Mouse (Mus musculus): ENCODE measurements around the gene Wwc2.
A peak's percentile ranks its signal among the peaks of the same experiment; 100 is the strongest.
"Not testable (repeated sequence)": the region's sequence is repeated elsewhere in the genome, so short reads cannot be mapped to it uniquely, and the experiment has no call there.

Wwc2 gene

DNA sequence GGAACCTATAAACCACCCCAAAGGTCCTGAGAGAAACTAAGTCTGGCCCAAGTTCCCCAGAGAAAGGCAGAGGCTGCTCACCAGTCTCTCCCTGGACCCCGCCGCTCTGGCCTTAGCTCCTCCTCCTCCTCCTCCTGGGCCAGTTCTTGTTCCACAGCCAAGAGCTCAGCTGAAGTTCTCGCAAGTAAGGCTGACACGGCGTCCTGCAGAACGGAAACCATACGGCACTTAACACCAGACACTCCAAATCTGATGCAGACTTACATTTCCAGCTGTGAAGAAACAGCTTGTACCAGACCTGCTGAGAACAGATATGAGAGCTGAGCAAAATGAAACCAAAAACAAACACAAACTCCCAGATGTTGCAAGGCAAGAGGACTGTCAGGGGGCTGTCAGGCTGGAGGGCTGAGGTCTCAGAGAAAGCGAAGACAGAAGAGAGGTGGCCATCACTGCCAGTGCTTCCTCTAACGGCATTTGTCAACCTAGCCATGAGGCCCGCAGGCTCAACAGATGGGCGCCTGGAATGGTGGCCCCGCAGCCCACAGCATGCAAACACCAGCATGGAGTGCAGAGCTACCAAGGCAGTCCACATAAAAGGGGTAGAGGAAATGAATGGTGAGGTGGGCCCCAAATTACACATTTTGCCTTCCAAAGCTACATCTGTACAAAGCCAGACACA is 138.8 kb downstream of the Wwc2 start:
- peak in 1 of 2 experiments; percentile 62 for DNase-seq (ENCODE audit: low spot score in 2 of 2)

- DNase-seq (ENCODE audit: low spot score in 2 of 2) = no peak
These were observed 140.9 kb downstream of the Wwc2 start for GRCm38 (mm10) chr8:47849842-47850241.

DNA sequence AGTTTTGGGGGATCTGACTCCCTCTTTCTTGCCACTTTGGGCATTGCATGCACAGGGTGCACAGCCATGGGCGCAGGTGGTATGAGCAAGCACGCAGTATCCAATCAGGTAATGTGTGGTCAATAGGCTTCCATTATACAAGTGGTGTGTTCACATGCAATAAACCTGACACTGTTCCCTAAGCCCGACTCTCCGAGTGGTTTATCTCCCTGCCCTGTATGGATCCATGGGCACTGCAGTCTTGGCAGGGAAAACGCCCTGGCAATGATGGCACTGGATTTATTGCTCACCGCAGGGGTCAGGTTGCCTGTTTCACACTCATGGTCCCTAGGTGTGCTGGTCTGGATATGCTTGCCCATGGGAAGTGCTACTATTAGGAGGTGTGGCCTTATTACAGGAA is 142.8 kb downstream of the Wwc2 start:
- DNase-seq (ENCODE audit: low spot score in 2 of 2) = peak in 1 of 2 experiments; percentile 53

DNA sequence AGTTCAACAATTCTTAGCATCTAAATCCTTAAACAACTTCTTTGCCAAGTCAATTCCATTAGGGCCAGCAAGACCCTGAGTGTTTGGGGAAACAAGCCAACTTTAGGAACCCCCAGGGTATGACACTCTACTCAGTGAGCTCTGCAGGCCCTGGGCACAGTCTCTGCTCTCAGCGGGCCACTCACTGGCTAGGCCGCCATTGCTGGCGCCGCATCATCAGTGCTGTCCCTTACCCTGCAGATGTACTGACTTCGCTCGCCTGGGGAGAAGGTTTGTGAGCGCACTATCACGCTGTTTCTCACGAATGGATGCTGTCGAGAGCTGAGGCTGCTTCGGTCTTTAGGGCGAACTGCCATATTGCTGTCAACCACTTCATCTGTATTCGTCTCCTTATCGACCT is 143.6 kb downstream of the Wwc2 start:
- peak in 1 of 2 experiments; percentile 52 for DNase-seq (ENCODE audit: low spot score in 2 of 2)

DNA sequence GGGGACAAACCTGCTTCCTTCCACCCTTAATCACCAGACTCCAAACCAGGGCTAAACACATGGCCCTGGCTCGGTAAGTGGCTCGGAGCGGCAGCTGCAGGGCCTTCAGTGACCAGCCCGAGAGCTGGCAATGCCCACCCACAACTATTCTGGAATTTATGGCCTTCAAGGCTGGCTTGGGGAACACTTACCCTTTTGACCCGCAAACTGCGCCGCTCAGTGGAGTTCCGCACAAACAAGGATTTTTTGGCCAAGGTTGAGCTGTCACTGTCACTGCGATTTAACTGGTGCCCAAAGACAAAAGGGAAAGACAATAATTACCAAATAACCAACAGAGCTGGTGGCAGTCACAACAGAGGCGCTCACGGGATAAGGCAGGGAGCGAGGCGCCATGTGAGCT is 144.8 kb downstream of the Wwc2 start:
- DNase-seq (ENCODE audit: low spot score in 2 of 2) = no peak

- no peak for DNase-seq (ENCODE audit: low spot score in 2 of 2)
These were observed 147.1 kb downstream of the Wwc2 start for GRCm38 (mm10) chr8:47843651-47844050.

DNA sequence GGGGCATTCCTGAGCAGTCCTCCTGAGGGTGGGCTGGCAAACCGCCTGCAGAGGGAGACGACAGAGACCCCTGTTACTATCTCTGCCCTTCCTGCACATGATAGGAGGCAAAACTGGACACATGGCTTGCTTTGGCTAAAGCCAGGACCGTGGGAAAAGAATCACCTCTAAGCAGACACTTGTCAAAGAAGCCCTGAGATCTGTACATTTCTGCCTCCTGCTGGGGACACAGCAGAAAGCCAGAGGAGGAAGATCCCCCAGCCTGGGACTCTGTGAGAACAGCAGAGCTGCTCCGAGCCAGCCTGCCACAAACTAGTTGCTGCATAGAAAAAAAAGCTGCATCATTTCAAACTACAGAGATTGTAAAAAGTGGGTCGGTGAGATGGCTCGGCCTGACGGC is 147.7 kb downstream of the Wwc2 start:
- DNase-seq (ENCODE audit: low spot score in 2 of 2) = no peak

- no peak for DNase-seq (ENCODE audit: low spot score in 2 of 2)
These were observed 156.8 kb downstream of the Wwc2 start for GRCm38 (mm10) chr8:47833944-47834343.

DNA sequence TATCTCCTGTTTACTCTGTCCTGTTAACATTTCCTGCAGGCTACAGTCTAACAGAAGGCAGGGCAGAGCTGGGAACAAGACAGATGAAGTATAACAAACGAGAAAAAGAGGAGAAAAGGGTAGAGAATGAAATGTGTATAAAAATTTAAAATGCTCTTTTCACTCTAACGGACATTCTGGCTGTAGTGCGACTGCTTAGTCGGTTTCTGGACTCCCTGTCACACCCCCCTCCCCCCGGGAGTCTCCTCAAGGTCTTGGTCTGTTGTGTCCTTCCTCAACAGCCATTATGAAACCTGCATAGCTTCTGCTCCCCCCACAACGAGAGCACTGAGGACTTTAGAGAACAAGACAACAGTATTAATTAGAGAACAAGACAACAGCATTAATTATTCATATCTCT is 158.1 kb downstream of the Wwc2 start:
- no peak for DNase-seq (ENCODE audit: low spot score in 2 of 2)

DNA sequence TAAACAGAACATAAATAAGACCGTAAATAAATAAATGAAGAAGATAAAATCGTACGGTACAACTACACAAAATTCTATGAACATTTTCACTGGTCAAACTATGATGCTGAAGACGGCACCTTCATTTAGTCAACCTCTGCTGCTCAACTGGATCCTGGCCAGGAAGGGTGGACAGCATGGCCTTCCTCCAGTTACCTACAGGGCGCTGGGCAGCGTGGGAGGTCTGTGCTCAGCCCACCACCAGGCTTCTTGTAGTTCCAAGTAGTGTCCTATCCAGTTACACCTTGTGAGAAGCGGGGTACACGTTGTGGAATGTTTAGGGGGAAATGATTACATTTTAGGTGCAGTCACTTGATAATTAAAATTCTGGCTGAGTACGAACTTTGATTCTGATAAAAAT is 163.8 kb downstream of the Wwc2 start:
- no peak for DNase-seq (ENCODE audit: low spot score in 2 of 2)

DNA sequence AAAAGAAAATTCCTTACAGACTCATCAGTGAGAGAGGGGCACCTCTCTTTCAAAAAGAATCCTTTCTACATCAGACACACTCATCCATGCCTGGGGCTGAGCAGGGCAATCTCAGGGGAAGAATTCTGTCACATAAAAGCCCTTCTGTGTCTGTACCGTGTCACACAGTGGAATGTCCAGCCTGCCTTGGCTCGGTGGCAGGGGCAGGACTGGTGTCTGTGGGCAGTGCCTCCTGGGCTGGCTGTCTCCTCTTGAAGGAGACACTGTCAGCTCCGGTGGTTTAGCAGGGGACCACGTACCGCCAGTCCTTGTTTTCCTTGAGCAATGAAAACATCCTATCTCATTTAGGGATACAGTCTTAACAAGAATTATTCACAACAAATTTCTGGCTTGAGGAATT is 165.1 kb downstream of the Wwc2 start:
- DNase-seq (ENCODE audit: low spot score in 2 of 2) = no peak

- DNase-seq (ENCODE audit: low spot score in 2 of 2) = no peak
These were observed 166.5 kb downstream of the Wwc2 start, which contains the start of gene Cldn22 for GRCm38 (mm10) chr8:47824182-47824581. TSS of gene Cldn22 (plus strand) at chr8:47824482.

- DNase-seq (ENCODE audit: low spot score in 2 of 2) = no peak
These were observed 166.9 kb downstream of the Wwc2 start for GRCm38 (mm10) chr8:47823777-47824176.

DNA sequence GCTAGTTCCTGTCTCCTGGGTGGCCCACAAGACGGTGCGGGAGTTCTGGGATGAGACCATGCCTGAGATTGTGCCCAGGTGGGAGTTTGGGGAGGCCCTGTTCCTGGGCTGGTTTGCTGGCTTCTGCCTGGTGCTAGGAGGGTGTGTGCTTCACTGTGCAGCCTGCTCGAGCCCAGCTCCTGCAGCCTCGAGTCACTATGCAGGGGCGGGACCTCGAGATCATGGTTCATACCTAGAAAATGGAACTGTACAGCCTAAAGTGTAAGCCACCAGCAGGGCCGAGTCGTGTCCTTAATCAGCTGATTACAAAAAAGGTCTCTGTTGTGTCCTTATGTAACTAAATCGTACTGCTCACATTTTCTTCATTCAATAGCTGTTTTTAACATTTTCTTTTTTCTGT is 168.2 kb downstream of the Wwc2 start:
- not testable (repeated sequence) for DNase-seq (ENCODE audit: low spot score in 2 of 2)

DNA sequence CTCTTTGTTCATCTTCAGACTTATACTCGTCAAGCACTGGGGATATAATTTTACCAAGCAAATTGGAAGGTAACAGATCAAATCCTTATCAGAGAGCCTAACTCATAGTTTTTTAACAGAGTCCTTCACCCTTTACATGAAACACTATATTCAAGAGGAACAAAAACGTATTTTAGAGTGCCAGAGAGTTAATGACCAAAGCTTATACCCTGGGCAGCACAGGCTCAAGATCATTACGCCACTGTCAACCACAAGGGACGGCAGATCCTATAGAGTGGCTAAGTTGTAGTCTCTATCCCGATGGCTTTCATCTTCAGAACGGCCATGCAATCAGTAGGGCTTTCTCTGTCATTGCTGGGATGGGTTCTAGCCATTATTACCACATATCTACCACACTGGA is 168.9 kb downstream of the Wwc2 start, which contains the start of gene Cldn24:
Cldn24 (plus strand) TSS at position 301 of the 400 bp plus-strand sequence.
- no peak for DNase-seq (ENCODE audit: low spot score in 2 of 2)

GRCm38 (mm10) chr8:47820914-47821772 is 169.6 kb downstream of the Wwc2 start:
- DNase-seq (ENCODE audit: low spot score in 2 of 2) = no peak

- DNase-seq (ENCODE audit: low spot score in 2 of 2) = no peak
These were observed 171.7 kb downstream of the Wwc2 start for GRCm38 (mm10) chr8:47819034-47819433.

DNA sequence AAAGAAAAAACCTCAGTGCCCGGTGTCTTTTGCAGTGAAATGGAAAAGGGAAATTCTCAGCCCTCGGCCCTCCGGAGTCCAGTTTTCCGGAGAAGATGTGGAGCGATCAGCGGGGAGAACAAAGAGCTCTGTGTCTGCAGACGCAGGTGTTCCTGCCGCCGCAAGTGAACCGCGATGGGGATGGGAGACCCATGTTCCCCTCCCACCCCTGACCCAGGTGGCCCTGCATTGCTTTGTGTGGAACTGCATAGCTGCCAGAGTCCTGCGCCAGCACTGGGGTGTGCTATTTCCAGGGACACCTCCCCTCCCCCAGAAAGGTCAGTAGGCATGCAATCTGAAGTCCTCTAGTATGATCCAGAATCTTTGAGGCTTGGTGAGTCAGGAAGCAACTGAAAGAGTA is 179.5 kb downstream of the Wwc2 start:
- DNase-seq (ENCODE audit: low spot score in 2 of 2) = no peak

GRCm38 (mm10) chr8:47810666-47811015 is 180.1 kb downstream of the Wwc2 start:
- no peak for DNase-seq (ENCODE audit: low spot score in 2 of 2)

DNA sequence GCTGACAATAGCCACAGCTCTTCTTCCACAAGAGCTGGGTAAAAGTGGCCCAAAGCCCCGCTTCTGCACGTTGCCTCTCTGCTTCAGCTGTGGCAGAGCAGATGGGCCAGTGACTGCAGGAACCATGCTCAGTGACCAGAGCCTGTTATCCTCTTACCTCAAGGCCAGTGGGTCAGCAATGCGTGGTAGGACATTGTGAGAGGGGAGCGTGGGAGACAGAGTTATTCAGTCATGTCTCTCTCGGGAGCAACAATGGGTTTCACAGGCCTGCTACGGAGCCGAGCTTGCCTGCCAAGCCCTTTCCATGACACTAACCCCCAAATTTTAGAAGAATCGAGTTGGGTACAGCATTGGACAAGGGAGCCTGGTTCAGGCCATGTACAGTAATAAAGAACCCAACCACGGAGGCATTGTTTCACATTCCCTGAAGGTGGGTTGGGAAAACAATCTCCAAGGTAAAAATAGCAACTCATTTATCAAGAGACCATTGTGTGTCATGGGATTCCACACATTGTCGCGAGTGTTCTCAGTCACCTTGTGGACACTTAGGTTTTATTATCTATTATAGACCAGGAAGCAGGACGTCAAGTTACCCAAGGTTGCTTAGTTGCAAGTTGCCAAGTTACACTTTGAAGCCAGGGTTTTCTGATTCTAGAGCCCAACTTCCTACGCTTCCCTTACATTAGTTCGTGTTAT is 180.6 kb downstream of the Wwc2 start:
- DNase-seq (ENCODE audit: low spot score in 2 of 2) = no peak

DNA sequence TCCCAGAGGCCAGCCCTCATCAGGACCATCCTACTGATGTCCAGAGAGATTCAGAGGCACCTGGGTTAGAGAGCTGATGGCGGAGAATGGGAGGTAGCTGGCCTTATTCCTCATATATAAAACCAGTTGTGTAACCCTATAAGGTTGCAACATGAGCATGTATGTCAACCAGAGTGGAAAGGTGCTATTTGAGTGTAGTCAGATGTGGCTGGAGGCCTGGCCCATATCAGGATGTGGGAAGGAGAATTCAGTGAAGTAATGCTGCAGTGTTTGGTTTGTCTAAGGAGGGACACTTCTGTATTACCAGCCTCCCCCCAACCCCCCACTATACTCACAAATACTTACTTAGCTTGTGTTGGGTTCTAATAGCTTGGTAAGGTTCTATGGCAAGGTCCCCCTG is 186.5 kb downstream of the Wwc2 start:
- no peak for DNase-seq (ENCODE audit: low spot score in 2 of 2)

DNA sequence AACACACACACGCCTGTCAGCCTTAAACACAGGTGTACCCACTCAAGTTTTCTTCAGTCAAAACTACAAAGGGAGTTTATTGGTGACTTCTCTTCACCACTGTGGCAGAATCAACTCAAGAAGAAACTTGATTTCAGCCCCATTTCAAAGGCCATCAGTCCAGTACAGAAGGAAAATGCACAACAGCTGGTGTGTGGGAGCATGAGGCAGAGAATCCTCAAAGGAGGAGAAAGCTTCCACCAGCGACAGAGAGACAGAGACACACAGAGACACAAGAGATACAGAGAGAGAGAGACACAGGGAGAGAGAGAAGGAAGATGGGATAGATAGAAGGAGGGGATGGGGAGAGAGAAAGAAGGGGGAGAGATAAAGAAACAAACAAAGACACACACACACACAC is 188.4 kb downstream of the Wwc2 start:
- DNase-seq (ENCODE audit: low spot score in 2 of 2) = no peak

DNA sequence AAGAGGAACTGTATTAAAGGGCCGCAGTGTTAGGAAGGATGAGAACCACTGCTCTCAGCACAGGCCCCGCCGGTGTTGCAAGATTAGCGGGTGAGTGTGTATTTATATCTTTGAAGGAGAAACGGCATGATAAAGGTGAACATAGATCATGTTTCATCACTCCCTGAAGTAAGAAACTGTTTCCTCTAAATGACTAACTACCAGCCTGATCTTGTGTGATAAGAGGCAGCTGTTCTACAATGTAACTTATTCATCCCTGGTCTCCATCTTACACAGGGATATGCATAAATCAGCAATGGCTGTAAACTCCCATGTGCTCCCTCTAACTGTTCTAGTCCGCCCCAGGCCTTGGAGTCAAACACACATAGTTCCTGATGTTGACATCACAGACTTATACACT is 191.3 kb downstream of the Wwc2 start:
- no peak for DNase-seq (ENCODE audit: low spot score in 2 of 2)
